Mouse (Mus musculus): ENCODE data around the gene Cmas. TPM values are rescaled to one million over a fixed set of nuclear protein-coding genes. Genes with fewer than 3 reads are reported as not detected.

Gene Cmas
- 144 and 171 TPM in 2 replicates for polyA plus RNA-seq (2011; ENCODE audit: insufficient read depth, insufficient read length, low replicate concordance, missing spikeins)

DNA sequence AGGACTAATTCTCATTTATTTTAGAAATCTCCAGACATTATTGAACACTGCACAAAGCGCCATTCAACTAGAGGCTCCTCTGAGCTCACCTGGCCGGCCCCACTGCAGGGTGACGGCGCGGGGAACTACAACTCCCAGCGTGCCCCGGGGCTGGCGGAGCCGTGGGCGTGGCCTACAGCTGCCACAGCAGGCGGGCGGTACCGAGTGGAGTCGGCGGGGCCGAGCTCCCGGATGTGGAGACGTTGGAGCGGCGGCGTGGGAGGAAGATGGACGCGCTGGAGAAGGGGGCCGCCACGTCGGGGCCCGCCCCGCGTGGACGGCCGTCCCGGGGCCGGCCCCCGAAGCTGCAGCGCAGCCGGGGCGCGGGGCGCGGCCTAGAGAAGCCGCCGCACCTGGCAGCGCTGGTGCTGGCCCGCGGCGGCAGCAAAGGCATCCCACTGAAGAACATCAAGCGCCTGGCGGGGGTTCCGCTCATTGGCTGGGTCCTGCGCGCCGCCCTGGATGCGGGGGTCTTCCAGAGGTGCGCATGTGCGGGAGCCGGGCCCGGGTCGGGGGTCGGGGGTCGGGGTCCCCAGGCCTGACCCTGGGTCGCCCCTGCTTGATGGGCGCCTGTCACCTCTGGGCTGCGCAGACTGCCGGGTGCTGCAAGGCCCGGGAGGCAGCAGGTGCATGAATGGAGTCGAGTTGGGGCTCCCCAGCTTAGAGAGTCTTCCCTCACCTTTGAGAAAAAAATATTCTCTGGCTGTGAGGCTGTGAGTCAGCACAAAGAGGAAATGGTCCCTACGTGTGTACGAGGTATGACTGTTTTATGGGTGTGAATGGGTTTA is at the start of gene Cmas:
Cmas (plus strand) TSS at position 180 of the 827 bp plus-strand sequence.
- WGBS = 1% methylated on average over 67 of the region's 68 CpGs
- Histone ChIP-seq H3K27ac (ENCODE audit: control insufficient read depth, insufficient read depth, low read depth, low read length, poor library complexity) (peak within 1 kb of the TSS; percentile 97), H3K4me1 (ENCODE audit: control insufficient read depth, insufficient read depth, low read length) (peaks cover 2% of the 10 kb centered on the region; the same call in 1 of the 2 replicates), H3K4me3 (replicated peaks; ENCODE audit: control insufficient read depth, low read depth, low read length) (peak within 1 kb of the TSS; percentile 85)
- TF ChIP-seq CTCF (IDR thresholded peaks at IDR 0.05; ENCODE audit: control insufficient read depth, insufficient read depth, low read length) = no peak
- peak; percentile 92; the same call in 1 of the 2 replicates for TF ChIP-seq POLR2A (IDR thresholded peaks at IDR 0.05; ENCODE audit: borderline replicate concordance, control insufficient read depth, low read depth, low read length)

DNA sequence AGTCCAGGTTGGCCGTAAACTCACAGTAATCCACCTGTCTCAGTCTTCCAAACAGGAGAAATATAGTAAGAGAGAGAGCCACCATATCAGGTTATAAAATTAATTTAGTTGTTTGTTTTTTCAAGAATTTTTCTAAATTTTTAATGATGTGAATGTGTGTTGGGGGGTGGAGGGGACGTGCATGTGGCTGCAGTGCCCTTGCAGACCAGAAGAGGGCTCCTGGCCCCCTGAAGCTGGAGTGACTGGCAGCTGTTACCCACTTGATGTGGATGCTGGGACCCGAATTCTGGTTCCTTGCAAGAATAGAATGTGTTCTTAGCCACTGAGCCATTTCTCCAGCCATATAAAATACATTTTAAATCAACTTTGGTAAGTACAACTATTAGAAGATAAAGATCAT is 49.8 kb upstream of the Cmas start:
- H3K4me3 ChIP-seq (replicated peaks; ENCODE audit: control insufficient read depth, low read depth, low read length) = no peak overlapping the region
- H3K27ac ChIP-seq (ENCODE audit: control insufficient read depth, insufficient read depth, low read depth, low read length, poor library complexity) = no peak overlapping the region
- 68% methylated on average over 3 of the region's 3 CpGs for WGBS
- H3K4me1 ChIP-seq (ENCODE audit: control insufficient read depth, insufficient read depth, low read length) = no peaks in the 10 kb centered on the region
- no peak for TF ChIP-seq POLR2A (IDR thresholded peaks at IDR 0.05; ENCODE audit: borderline replicate concordance, control insufficient read depth, low read depth, low read length)
- peak; percentile 44; the same call in 1 of the 2 replicates for TF ChIP-seq CTCF (IDR thresholded peaks at IDR 0.05; ENCODE audit: control insufficient read depth, insufficient read depth, low read length)

DNA sequence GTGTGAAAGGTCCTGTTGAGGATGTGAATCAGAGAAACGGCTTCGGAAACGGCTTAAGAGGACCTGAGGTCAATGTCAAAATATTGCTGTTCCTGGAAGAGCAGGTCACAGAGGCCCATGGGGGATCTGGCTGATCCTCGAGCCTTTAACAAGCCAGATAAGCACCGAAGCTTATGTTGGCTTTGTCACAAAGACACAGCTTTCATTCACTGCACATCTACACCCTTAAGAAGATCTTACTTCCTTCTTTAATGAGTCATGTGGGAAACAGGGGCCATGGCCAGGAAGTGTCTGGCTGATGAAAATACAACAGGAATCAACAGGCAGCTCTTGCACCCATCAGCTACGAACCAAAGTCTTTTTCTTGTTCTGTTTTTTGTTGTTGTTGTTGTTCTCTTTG is 48.1 kb upstream of the Cmas start:
- no peak overlapping the region for H3K27ac ChIP-seq (ENCODE audit: control insufficient read depth, insufficient read depth, low read depth, low read length, poor library complexity)
- no peak for TF ChIP-seq CTCF (IDR thresholded peaks at IDR 0.05; ENCODE audit: control insufficient read depth, insufficient read depth, low read length)
- no peak for TF ChIP-seq POLR2A (IDR thresholded peaks at IDR 0.05; ENCODE audit: borderline replicate concordance, control insufficient read depth, low read depth, low read length)
- H3K4me3 ChIP-seq (replicated peaks; ENCODE audit: control insufficient read depth, low read depth, low read length) = no peak overlapping the region
- WGBS = 65% methylated on average over 6 of the region's 6 CpGs
- no peaks in the 10 kb centered on the region for H3K4me1 ChIP-seq (ENCODE audit: control insufficient read depth, insufficient read depth, low read length)

DNA sequence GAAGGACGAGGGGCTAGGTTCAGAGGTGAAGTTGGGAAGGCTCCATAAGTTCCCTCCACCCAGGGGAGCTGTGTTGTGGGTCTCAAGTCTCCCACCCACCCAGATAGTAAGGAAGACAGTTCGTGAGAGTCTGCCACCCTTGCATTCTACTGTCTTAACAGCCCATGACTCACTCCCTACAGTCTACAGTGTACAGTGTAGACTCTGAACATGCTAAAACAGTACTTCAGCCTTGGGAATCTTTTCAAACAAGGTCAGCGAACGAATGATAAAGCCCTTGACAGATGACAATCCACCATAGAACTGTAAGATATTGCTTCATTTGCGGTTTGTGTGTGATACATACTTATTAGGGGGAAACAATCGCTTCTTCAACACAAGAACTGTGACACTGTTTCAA is 45.8 kb upstream of the Cmas start:
- WGBS = 75% methylated on average over 6 of the region's 6 CpGs
- Histone ChIP-seq H3K27ac (ENCODE audit: control insufficient read depth, insufficient read depth, low read depth, low read length, poor library complexity) (no peak overlapping the region), H3K4me3 (replicated peaks; ENCODE audit: control insufficient read depth, low read depth, low read length) (no peak overlapping the region), H3K4me1 (ENCODE audit: control insufficient read depth, insufficient read depth, low read length) (no peaks in the 10 kb centered on the region)
- TF ChIP-seq CTCF (IDR thresholded peaks at IDR 0.05; ENCODE audit: control insufficient read depth, insufficient read depth, low read length) = no peak
- no peak for TF ChIP-seq POLR2A (IDR thresholded peaks at IDR 0.05; ENCODE audit: borderline replicate concordance, control insufficient read depth, low read depth, low read length)

DNA sequence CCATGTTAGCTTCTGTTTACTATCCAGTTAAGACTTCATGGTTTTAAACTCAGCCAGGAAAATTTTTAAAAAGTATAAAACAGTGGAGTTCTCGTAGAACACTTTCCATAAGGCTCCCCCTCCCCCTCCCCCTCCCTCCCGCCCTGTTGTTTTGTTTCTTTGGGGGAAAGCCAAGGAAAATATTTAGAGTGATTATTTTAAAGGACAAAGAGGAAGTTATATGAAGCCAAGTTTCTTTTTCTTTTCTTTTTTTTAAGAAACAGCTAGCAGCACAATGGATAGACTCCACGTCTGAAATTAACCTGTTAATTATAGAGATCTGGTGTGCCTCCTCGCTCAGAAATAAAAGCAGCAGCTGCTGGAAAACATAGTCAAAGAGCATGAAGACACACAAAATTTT is 45.4 kb upstream of the Cmas start:
- H3K27ac ChIP-seq (ENCODE audit: control insufficient read depth, insufficient read depth, low read depth, low read length, poor library complexity) = no peak overlapping the region
- 37% methylated on average over 4 of the region's 4 CpGs for WGBS
- H3K4me1 ChIP-seq (ENCODE audit: control insufficient read depth, insufficient read depth, low read length) = no peaks in the 10 kb centered on the region
- TF ChIP-seq CTCF (IDR thresholded peaks at IDR 0.05; ENCODE audit: control insufficient read depth, insufficient read depth, low read length) (no peak), POLR2A (IDR thresholded peaks at IDR 0.05; ENCODE audit: borderline replicate concordance, control insufficient read depth, low read depth, low read length) (no peak)
- no peak overlapping the region for H3K4me3 ChIP-seq (replicated peaks; ENCODE audit: control insufficient read depth, low read depth, low read length)

DNA sequence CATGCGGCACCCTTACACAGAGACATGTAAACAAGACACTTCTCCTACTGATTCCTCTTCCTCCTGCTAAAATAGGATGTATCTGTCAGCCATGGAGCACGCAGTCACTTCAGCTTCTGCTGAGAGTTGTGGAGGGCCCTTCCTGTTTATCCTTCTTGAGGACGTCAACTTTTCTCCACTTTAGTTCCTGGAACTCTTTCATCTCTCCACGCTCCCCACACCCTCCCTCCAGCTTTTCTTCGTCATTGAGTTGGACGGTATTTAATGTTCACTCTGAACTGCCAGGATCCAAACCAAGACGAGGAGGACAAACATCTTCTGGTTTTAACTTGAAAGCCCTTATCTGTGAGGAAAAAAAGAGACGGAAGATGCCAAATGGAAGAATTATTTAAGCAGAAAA is 41.5 kb upstream of the Cmas start:
- WGBS = 73% methylated on average over 8 of the region's 8 CpGs
- TF ChIP-seq CTCF (IDR thresholded peaks at IDR 0.05; ENCODE audit: control insufficient read depth, insufficient read depth, low read length) = no peak
- TF ChIP-seq POLR2A (IDR thresholded peaks at IDR 0.05; ENCODE audit: borderline replicate concordance, control insufficient read depth, low read depth, low read length) = no peak
- Histone ChIP-seq H3K4me1 (ENCODE audit: control insufficient read depth, insufficient read depth, low read length) (no peaks in the 10 kb centered on the region), H3K27ac (ENCODE audit: control insufficient read depth, insufficient read depth, low read depth, low read length, poor library complexity) (no peak overlapping the region), H3K4me3 (replicated peaks; ENCODE audit: control insufficient read depth, low read depth, low read length) (no peak overlapping the region)

DNA sequence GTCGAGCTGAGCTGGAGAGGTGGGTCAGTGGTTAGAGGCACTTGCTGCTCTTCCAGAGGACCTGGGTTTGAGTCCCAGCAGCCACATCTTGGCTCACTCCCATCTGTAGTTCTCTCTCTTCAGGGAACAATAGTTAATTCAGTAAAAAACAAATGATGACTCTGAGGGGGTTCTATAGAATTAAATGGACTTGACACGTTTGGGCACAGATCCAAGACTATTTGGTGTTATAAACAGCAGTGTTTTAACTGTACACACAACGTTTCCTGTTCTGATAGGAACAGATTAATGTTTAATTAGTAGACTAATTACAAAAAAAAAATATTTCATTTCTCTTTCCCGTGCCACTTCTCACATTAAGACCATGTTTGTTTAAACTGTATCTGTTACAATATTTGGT is 39.3 kb upstream of the Cmas start:
- WGBS = 73% methylated on average over 4 of the region's 4 CpGs
- Histone ChIP-seq H3K27ac (ENCODE audit: control insufficient read depth, insufficient read depth, low read depth, low read length, poor library complexity) (no peak overlapping the region), H3K4me3 (replicated peaks; ENCODE audit: control insufficient read depth, low read depth, low read length) (no peak overlapping the region), H3K4me1 (ENCODE audit: control insufficient read depth, insufficient read depth, low read length) (no peaks in the 10 kb centered on the region)
- no peak for TF ChIP-seq POLR2A (IDR thresholded peaks at IDR 0.05; ENCODE audit: borderline replicate concordance, control insufficient read depth, low read depth, low read length)
- TF ChIP-seq CTCF (IDR thresholded peaks at IDR 0.05; ENCODE audit: control insufficient read depth, insufficient read depth, low read length) = no peak

DNA sequence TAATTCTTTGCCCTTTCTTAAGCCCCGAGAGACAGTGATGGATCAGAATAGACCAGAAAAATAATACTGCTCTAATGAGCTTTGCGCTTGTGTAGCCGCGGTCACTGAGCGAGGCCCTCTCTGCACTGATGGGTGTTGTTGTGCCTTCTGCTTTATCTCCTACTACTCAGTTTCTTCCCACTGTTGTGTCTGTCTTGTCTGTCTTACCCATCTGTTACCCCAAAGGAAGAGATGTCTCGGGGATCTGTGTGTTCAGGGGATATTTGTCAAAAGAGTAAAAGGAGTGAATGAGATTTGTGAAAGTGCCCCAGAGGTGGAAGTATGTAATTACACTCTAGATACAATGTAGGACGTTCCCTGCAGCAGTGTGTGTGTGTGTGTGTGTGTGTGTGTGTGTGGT is 38.3 kb upstream of the Cmas start:
- TF ChIP-seq CTCF (IDR thresholded peaks at IDR 0.05; ENCODE audit: control insufficient read depth, insufficient read depth, low read length) (no peak), POLR2A (IDR thresholded peaks at IDR 0.05; ENCODE audit: borderline replicate concordance, control insufficient read depth, low read depth, low read length) (no peak)
- Histone ChIP-seq H3K4me1 (ENCODE audit: control insufficient read depth, insufficient read depth, low read length) (no peaks in the 10 kb centered on the region), H3K4me3 (replicated peaks; ENCODE audit: control insufficient read depth, low read depth, low read length) (no peak overlapping the region), H3K27ac (ENCODE audit: control insufficient read depth, insufficient read depth, low read depth, low read length, poor library complexity) (no peak overlapping the region)
- 69% methylated on average over 7 of the region's 7 CpGs for WGBS

All from bone marrow, adult 2 months (tissue).